21 mouse cellular contexts compared by ENCODE assay signal in the genomic region with DNA sequence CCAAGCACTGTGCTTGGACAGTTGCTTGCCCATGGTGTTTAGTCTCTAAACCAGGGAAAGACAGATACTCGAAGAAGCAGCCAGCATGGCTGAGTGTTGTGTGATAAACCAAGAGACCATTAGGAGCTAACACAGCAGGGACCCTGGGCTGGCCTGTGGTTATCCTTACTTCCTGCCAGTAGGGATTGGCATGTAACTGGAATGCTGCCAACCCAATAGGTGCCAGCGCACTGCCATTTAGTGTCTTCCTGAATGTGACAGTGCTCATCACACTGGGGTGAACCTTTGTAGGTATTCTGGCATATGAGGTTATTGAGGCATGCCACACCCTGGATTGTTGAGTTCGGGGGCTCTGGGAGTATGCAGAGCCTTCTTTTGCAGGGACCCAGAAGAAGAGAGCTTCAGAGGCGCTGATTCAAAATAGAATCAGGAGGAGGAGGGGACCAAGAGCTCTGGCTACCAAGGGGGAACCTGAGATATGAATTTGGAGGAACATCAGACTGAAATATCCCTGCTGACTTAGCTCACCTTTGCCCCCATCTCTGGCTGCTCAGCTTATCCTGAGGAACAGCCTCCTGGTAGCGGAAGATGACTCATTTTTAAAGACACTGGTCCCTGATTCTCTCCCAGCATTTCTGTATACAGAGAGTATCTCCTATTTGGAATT. TPM values are rescaled to one million over a fixed set of nuclear protein-coding genes. Genes with fewer than 3 reads are reported as not detected.
DNase-seq lines count a peak whose midpoint lies in the region; ATAC-seq lines count a peak whose summit lies in the region.
"Had no signal": no experiment of that assay in that cellular context is flagged by ENCODE, and none has a peak within 500 bp of the region (broad histone marks: within the 10 kb centered on the region; RNA-seq: fewer than 3 reads in every experiment).

No protein-coding gene starts in this region.

- 83% methylated on average over 5 of the region's 5 CpGs for WGBS in hindbrain, embryonic 14.5 days

- intact Hi-C loops in gastrocnemius, postnatal 14 days (cut with DNase I; ENCODE audit: low total_unique reads), result no loop called here

- H3K27me3 ChIP-seq in hindbrain, embryonic 14.5 days (ENCODE audit: control insufficient read depth, insufficient read depth, low read length), result peaks cover 9% of the 10 kb centered on the region

- DNase-seq in heart, adult 11 months, result peak; percentile 94
- no peak for DNase-seq in heart, postnatal 4 days
- peak; percentile 7 for DNase-seq in thymus, postnatal 4 days
- DNase-seq in thymus, postnatal 25 days, result no peak
- peak; percentile 31 for DNase-seq in gastrocnemius, postnatal 14 days
- no peak for DNase-seq in layer of hippocampus, adult 8-10 months (ENCODE audit: low spot score in 2 of 2)
- no peak for DNase-seq in hindbrain, embryonic 14.5 days (ENCODE audit: low spot score)
- DNase-seq: adrenal gland, postnatal 25 days; cerebellum, adult 9-11 months; kidney, adult 11 months; kidney, postnatal 36 days; lung, embryonic 14.5 days; midbrain, embryonic 14.5 days; thymus, postnatal 36 days had no signal

- no peak overlapping the region for H3K4me3 ChIP-seq in hindbrain, embryonic 14.5 days (replicated peaks; ENCODE audit: low read length)
- H3K4me3 ChIP-seq: embryonic facial prominence, embryonic 12.5 days; hindbrain, embryonic 12.5 days; kidney, embryonic 15.5 days; limb, embryonic 15.5 days; neural tube, embryonic 12.5 days; stomach, embryonic 15.5 days had no signal

- no peak overlapping the region for H3K9ac ChIP-seq in hindbrain, embryonic 14.5 days
- H3K9ac ChIP-seq: embryonic facial prominence, embryonic 12.5 days; hindbrain, embryonic 12.5 days; kidney, embryonic 15.5 days; limb, embryonic 15.5 days; liver, embryonic 14.5 days; lung, embryonic 14.5 days; neural tube, embryonic 12.5 days; stomach, embryonic 15.5 days had no signal

- no peak for ATAC-seq in hindbrain, embryonic 14.5 days (ENCODE audit: low FRiP score)

- H3K36me3 ChIP-seq in hindbrain, embryonic 14.5 days (replicated peaks; ENCODE audit: control insufficient read depth, insufficient read depth), result no peaks in the 10 kb centered on the region
- H3K36me3 ChIP-seq: embryonic facial prominence, embryonic 12.5 days; hindbrain, embryonic 12.5 days; kidney, embryonic 15.5 days; limb, embryonic 15.5 days; neural tube, embryonic 12.5 days; stomach, embryonic 15.5 days had no signal

- H3K4me1 ChIP-seq in hindbrain, embryonic 14.5 days (replicated peaks; ENCODE audit: control insufficient read depth, insufficient read depth, low read length), result peaks cover 2% of the 10 kb centered on the region; the same call in 1 of the 2 replicates

- no peak overlapping the region for H3K27ac ChIP-seq in hindbrain, embryonic 14.5 days
- H3K27ac ChIP-seq: embryonic facial prominence, embryonic 12.5 days; hindbrain, embryonic 12.5 days; kidney, embryonic 15.5 days; limb, embryonic 15.5 days; liver, embryonic 14.5 days; neural tube, embryonic 12.5 days; stomach, embryonic 15.5 days had no signal

- H3K9me3 ChIP-seq in hindbrain, embryonic 14.5 days (ENCODE audit: control insufficient read depth, low read length), result no peaks in the 10 kb centered on the region
- H3K9me3 ChIP-seq: embryonic facial prominence, embryonic 12.5 days; hindbrain, embryonic 12.5 days; kidney, embryonic 15.5 days; limb, embryonic 15.5 days; neural tube, embryonic 12.5 days; stomach, embryonic 15.5 days had no signal

- no peak overlapping the region for H3K4me2 ChIP-seq in hindbrain, embryonic 14.5 days (replicated peaks)
- H3K4me2 ChIP-seq: embryonic facial prominence, embryonic 12.5 days; hindbrain, embryonic 12.5 days; kidney, embryonic 15.5 days; limb, embryonic 15.5 days; lung, embryonic 14.5 days; neural tube, embryonic 12.5 days; stomach, embryonic 15.5 days had no signal

RNA-seq across cellular contexts. Expression of a gene that starts 6.2 kb away (rescaled TPM):
- total RNA-seq in heart, postnatal 4 days (2021), result 10 to 100 TPM; 20.9 to 27.5 TPM
- 100 to 1,000 TPM; 149 to 227 TPM for total RNA-seq in gastrocnemius, postnatal 14 days (2021)
- total RNA-seq in layer of hippocampus, adult 8-10 months (2022), result 1 to 10 TPM; 6.5 to 7.9 (median 7.0) TPM
- 1.0 and 1.4 TPM in 2 replicates for polyA plus RNA-seq in hindbrain, embryonic 14.5 days (2014; fragmentation: Nextera tagmentation; extraction: Ambion mirVana)

RNA-seq across cellular contexts. Expression of a gene that starts 29.0 kb away (rescaled TPM):
- total RNA-seq in heart, postnatal 4 days (2021), result under 1 TPM; 0.67 to 0.68 TPM
- total RNA-seq in gastrocnemius, postnatal 14 days (2021), result under 1 TPM; 0.47 to 0.78 TPM
- 1 to 10 TPM in 2 of 4 experiments, under 1 TPM in 1, not detected in 1; 0.50 to 3.1 (median 2.8) TPM for total RNA-seq in layer of hippocampus, adult 8-10 months (2022)
- 0.59 and 2.2 TPM in 2 replicates for polyA plus RNA-seq in hindbrain, embryonic 14.5 days (2014; fragmentation: Nextera tagmentation; extraction: Ambion mirVana)

RNA-seq across cellular contexts. Expression of a gene that starts 33.3 kb away (rescaled TPM):
- total RNA-seq in heart, postnatal 4 days (2021), result 1 to 10 TPM; 6.4 to 8.0 TPM
- total RNA-seq in gastrocnemius, postnatal 14 days (2021), result 1 to 10 TPM; 2.7 to 3.5 TPM
- total RNA-seq in layer of hippocampus, adult 8-10 months (2022), result 10 to 100 TPM; 12.1 to 14.2 (median 13.1) TPM
- polyA plus RNA-seq in hindbrain, embryonic 14.5 days (2014; fragmentation: Nextera tagmentation; extraction: Ambion mirVana), result 13.9 and 15.2 TPM in 2 replicates

Comparison
In these comparisons a context has a peak if more than half of its experiments do, and no peak if none do; other contexts are left out.
1. DNase-seq: peak in heart, adult 11 months (single experiment), thymus, postnatal 4 days (single experiment) and gastrocnemius, postnatal 14 days (single experiment); none in heart, postnatal 4 days (single experiment), thymus, postnatal 25 days (single experiment), layer of hippocampus, adult 8-10 months (0 of 2) and hindbrain, embryonic 14.5 days (single experiment).
2. RNA of a gene that starts 6.2 kb away (total RNA-seq): 149 to 227 TPM in gastrocnemius, postnatal 14 days; 20.9 to 27.5 TPM in heart, postnatal 4 days and 6.5 to 7.9 TPM in layer of hippocampus, adult 8-10 months; every median in the first group is over 4 times any median in the second.